Mouse (Mus musculus): Measurements from ENCODE around the gene Trim58. TPM values are rescaled to one million over a fixed set of nuclear protein-coding genes. Genes with fewer than 3 reads are reported as not detected.

Trim58 gene
- not detected for polyA plus RNA-seq (2014; fragmentation: Illumina TruSeq; extraction: RNeasy Lipid Tissue Mini Kit (QIAGEN cat#74804); ENCODE audit: insufficient read depth, low read depth, low replicate concordance)

DNA sequence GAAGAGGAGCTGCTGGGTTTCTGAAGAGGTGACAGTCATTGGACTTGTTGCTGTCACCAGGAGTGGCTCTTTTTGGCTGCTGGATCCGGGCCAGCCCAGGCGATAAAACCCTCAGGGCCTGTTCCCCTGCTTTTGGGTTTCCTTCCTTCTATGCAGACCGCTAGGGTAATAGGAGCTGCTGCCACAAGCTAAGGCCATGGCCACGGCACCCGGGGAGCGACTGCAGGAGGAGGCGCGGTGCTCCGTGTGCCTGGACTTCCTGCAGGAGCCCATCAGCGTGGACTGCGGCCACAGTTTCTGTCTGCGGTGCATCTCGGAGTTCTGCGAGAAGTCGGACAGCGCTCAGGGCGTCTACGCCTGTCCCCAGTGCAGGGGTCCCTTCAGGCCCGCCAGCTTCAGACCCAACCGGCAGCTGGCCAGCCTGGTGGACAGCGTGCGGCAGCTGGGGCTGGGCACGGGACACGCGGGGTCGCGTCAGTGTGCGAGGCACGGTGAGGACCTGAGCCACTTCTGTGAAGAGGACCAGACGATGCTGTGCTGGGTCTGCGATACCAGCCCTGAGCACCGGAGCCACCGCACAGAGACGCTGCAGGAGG is at the start of gene Trim58:
Gene Trim58, plus strand, starts transcription at position 194 of the 596 bp plus-strand sequence.

DNA sequence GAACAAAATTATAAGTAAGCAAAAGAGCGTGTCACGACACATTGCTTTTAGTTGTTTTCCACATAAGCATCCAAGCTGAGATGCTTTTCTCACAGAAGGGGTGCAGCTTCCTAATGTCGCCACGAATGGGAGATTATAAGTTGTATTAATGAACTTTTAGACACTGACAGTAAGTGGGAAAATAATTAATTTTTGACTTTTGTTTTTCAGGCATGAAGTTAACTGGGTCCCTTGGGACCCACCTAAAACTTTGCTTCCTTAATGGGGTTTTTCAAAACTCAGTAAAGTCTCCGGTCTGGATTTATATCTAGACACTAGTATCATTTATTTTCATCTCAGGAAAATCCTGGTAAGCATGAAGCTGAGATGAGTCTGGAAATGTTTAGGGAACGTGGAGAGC is 45.5 kb upstream of the Trim58 start, which contains the start of gene Olfr324:
Gene Olfr324, plus strand, starts transcription at position 301 of the 400 bp plus-strand sequence.

DNA sequence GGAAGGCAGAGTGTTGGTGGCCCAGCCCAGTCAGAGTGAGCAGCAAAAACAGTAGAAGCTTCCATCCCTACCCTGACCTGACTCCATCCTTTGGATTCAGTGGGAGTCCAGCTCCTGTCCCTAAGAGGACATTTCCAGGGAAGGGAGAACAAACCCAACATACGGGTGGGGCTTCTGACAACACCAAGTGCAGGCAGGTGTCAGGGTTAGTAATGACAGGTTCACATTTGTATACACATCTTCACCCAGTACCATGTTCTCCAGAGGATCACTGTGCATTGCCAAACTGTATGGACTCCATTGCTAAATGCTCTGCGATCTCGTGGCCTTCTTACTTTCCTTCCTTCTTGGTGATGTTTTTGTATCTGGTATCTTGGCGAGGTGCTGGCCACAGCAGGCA is 24.3 kb upstream of the Trim58 start, which contains the start of gene 2210407C18Rik:
Gene 2210407C18Rik, minus strand, starts transcription at position 101 of the 400 bp plus-strand sequence.

DNA sequence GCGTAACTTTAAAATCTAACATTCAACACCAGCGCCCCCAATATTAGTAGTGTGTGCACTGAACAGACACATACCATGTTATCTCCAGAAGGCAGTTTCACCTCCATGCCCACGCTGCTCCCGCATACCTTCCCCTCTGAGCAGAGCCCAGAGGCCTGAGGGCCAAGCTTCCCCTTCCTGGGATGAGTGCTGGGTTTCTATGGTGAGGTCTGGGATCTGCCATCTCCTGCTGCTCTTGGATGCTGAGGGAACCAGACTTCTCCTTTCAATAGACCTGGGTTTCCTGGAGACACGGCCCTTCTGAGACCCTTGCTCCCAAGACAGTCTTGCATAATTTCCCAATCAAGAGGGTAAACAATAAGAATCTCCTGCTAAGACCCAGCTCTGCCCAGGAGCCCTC is 9.9 kb upstream of the Trim58 start, which contains the start of gene Olfr323:
Gene Olfr323, minus strand, starts transcription at position 101 of the 400 bp plus-strand sequence.

DNA sequence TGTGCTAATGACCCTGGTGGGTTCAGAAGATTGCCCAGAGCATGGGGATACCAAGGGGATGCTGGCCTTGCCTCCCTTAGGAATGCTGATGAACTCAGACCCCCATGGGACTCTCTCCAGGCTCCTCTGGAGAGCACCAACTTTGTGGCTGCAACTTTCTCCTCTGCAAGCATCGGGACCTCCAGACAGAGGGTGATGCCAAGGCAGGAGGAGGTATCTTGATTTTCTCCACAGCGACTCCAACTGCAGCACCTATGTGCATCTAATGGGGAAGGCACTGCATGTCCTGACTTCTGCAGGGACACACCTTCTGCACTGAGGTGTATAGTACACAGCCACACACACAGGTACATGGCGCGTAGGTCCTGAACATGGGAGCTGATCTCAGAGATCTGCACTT is 18.3 kb downstream of the Trim58 start, which contains the start of gene Olfr322:
Gene Olfr322, plus strand, starts transcription at position 187 of the 400 bp plus-strand sequence.

DNA sequence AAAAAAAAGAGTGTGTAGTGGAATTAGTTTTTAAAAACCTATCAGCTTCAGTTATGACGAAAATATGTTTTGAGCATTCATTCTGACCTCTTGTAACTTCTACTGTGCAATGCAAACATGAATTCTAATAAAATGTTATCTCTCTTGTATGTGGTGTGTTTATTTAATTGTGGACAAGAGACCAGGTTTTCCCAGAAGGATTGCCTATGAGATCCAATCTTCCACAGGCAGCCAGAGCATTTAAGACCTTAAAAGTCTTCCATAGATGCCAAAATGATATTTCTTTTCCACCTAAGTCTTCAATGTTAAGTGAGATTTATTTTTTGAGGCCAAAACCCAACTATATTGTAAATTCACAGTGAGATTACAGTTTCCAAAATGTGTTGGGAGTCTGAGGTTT is 40.5 kb downstream of the Trim58 start, which contains the start of gene Olfr320:
Gene Olfr320, plus strand, starts transcription at position 301 of the 400 bp plus-strand sequence.

DNA sequence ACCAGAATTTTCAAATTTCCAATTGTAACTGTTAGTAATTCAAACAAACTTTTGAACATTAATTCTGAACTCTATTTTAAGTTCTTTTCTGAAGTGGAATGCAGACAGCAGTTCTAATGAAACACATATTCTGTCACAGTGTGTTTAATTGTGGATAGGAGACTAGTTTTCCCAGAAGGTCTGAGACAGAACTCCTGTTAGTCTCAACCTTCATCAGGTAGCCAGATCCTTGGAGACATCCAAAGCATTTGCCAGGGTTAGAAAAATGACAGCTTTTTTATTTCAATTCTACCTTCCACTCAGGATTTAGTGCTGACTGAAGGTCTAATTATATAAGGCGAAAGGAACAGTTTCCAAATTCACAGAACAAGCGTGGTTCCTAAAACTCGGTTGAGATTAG is 58.6 kb downstream of the Trim58 start, which contains the start of gene Olfr319:
Gene Olfr319, plus strand, starts transcription at position 301 of the 400 bp plus-strand sequence.

Other genes with a start within 250 kb of the Trim58 start
- not detected for gene 1810065E05Rik, start 219.4 kb upstream of the Trim58 start, polyA plus RNA-seq (2014; fragmentation: Illumina TruSeq; extraction: RNeasy Lipid Tissue Mini Kit (QIAGEN cat#74804); ENCODE audit: insufficient read depth, low read depth, low replicate concordance)
- gene Gm12253, start 207.9 kb upstream of the Trim58 start, polyA plus RNA-seq (2014; fragmentation: Illumina TruSeq; extraction: RNeasy Lipid Tissue Mini Kit (QIAGEN cat#74804); ENCODE audit: insufficient read depth, low read depth, low replicate concordance), result not detected
- not detected for gene Lypd9, start 187.5 kb upstream of the Trim58 start, polyA plus RNA-seq (2014; fragmentation: Illumina TruSeq; extraction: RNeasy Lipid Tissue Mini Kit (QIAGEN cat#74804); ENCODE audit: insufficient read depth, low read depth, low replicate concordance)
- gene Olfr30, start 178.2 kb upstream of the Trim58 start, polyA plus RNA-seq (2014; fragmentation: Illumina TruSeq; extraction: RNeasy Lipid Tissue Mini Kit (QIAGEN cat#74804); ENCODE audit: insufficient read depth, low read depth, low replicate concordance), result not detected
- not detected for gene Olfr332, start 147.9 kb upstream of the Trim58 start, polyA plus RNA-seq (2014; fragmentation: Illumina TruSeq; extraction: RNeasy Lipid Tissue Mini Kit (QIAGEN cat#74804); ENCODE audit: insufficient read depth, low read depth, low replicate concordance)
- not detected for gene Olfr331, start 137.9 kb upstream of the Trim58 start, polyA plus RNA-seq (2014; fragmentation: Illumina TruSeq; extraction: RNeasy Lipid Tissue Mini Kit (QIAGEN cat#74804); ENCODE audit: insufficient read depth, low read depth, low replicate concordance)
- not detected for gene Olfr330, start 105.6 kb upstream of the Trim58 start, polyA plus RNA-seq (2014; fragmentation: Illumina TruSeq; extraction: RNeasy Lipid Tissue Mini Kit (QIAGEN cat#74804); ENCODE audit: insufficient read depth, low read depth, low replicate concordance)
- not detected for gene Olfr329-ps, start 94.0 kb upstream of the Trim58 start, polyA plus RNA-seq (2014; fragmentation: Illumina TruSeq; extraction: RNeasy Lipid Tissue Mini Kit (QIAGEN cat#74804); ENCODE audit: insufficient read depth, low read depth, low replicate concordance)
- gene Olfr328, start 84.8 kb upstream of the Trim58 start, polyA plus RNA-seq (2014; fragmentation: Illumina TruSeq; extraction: RNeasy Lipid Tissue Mini Kit (QIAGEN cat#74804); ENCODE audit: insufficient read depth, low read depth, low replicate concordance), result not detected
- not detected for gene Olfr224, start 69.9 kb upstream of the Trim58 start, polyA plus RNA-seq (2014; fragmentation: Illumina TruSeq; extraction: RNeasy Lipid Tissue Mini Kit (QIAGEN cat#74804); ENCODE audit: insufficient read depth, low read depth, low replicate concordance)
- gene Olfr325, start 62.7 kb upstream of the Trim58 start, polyA plus RNA-seq (2014; fragmentation: Illumina TruSeq; extraction: RNeasy Lipid Tissue Mini Kit (QIAGEN cat#74804); ENCODE audit: insufficient read depth, low read depth, low replicate concordance), result not detected
- gene Olfr324, start 45.4 kb upstream of the Trim58 start, polyA plus RNA-seq (2014; fragmentation: Illumina TruSeq; extraction: RNeasy Lipid Tissue Mini Kit (QIAGEN cat#74804); ENCODE audit: insufficient read depth, low read depth, low replicate concordance), result not detected
- not detected for gene 2210407C18Rik, start 24.4 kb upstream of the Trim58 start, polyA plus RNA-seq (2014; fragmentation: Illumina TruSeq; extraction: RNeasy Lipid Tissue Mini Kit (QIAGEN cat#74804); ENCODE audit: insufficient read depth, low read depth, low replicate concordance)
- gene Olfr323, start 10.0 kb upstream of the Trim58 start, polyA plus RNA-seq (2014; fragmentation: Illumina TruSeq; extraction: RNeasy Lipid Tissue Mini Kit (QIAGEN cat#74804); ENCODE audit: insufficient read depth, low read depth, low replicate concordance), result not detected
- not detected for gene Olfr322, start 18.3 kb downstream of the Trim58 start, polyA plus RNA-seq (2014; fragmentation: Illumina TruSeq; extraction: RNeasy Lipid Tissue Mini Kit (QIAGEN cat#74804); ENCODE audit: insufficient read depth, low read depth, low replicate concordance)
- gene Olfr320, start 40.6 kb downstream of the Trim58 start, polyA plus RNA-seq (2014; fragmentation: Illumina TruSeq; extraction: RNeasy Lipid Tissue Mini Kit (QIAGEN cat#74804); ENCODE audit: insufficient read depth, low read depth, low replicate concordance), result not detected
- gene Olfr319, start 58.7 kb downstream of the Trim58 start, polyA plus RNA-seq (2014; fragmentation: Illumina TruSeq; extraction: RNeasy Lipid Tissue Mini Kit (QIAGEN cat#74804); ENCODE audit: insufficient read depth, low read depth, low replicate concordance), result not detected
- not detected for gene Olfr318, start 83.5 kb downstream of the Trim58 start, polyA plus RNA-seq (2014; fragmentation: Illumina TruSeq; extraction: RNeasy Lipid Tissue Mini Kit (QIAGEN cat#74804); ENCODE audit: insufficient read depth, low read depth, low replicate concordance)
- gene Olfr317, start 98.7 kb downstream of the Trim58 start, polyA plus RNA-seq (2014; fragmentation: Illumina TruSeq; extraction: RNeasy Lipid Tissue Mini Kit (QIAGEN cat#74804); ENCODE audit: insufficient read depth, low read depth, low replicate concordance), result not detected
- not detected for gene Olfr316, start 112.3 kb downstream of the Trim58 start, polyA plus RNA-seq (2014; fragmentation: Illumina TruSeq; extraction: RNeasy Lipid Tissue Mini Kit (QIAGEN cat#74804); ENCODE audit: insufficient read depth, low read depth, low replicate concordance)
- gene Olfr315, start 132.7 kb downstream of the Trim58 start, polyA plus RNA-seq (2014; fragmentation: Illumina TruSeq; extraction: RNeasy Lipid Tissue Mini Kit (QIAGEN cat#74804); ENCODE audit: insufficient read depth, low read depth, low replicate concordance), result not detected
- not detected for gene Olfr314, start 142.5 kb downstream of the Trim58 start, polyA plus RNA-seq (2014; fragmentation: Illumina TruSeq; extraction: RNeasy Lipid Tissue Mini Kit (QIAGEN cat#74804); ENCODE audit: insufficient read depth, low read depth, low replicate concordance)
- 84.0 TPM for gene Fam183b, start 161.5 kb downstream of the Trim58 start, polyA plus RNA-seq (2014; fragmentation: Illumina TruSeq; extraction: RNeasy Lipid Tissue Mini Kit (QIAGEN cat#74804); ENCODE audit: insufficient read depth, low read depth, low replicate concordance)
- not detected for gene Olfr313, start 174.5 kb downstream of the Trim58 start, polyA plus RNA-seq (2014; fragmentation: Illumina TruSeq; extraction: RNeasy Lipid Tissue Mini Kit (QIAGEN cat#74804); ENCODE audit: insufficient read depth, low read depth, low replicate concordance)
- gene Olfr312, start 188.8 kb downstream of the Trim58 start, polyA plus RNA-seq (2014; fragmentation: Illumina TruSeq; extraction: RNeasy Lipid Tissue Mini Kit (QIAGEN cat#74804); ENCODE audit: insufficient read depth, low read depth, low replicate concordance), result not detected
- gene Olfr311, start 198.8 kb downstream of the Trim58 start, polyA plus RNA-seq (2014; fragmentation: Illumina TruSeq; extraction: RNeasy Lipid Tissue Mini Kit (QIAGEN cat#74804); ENCODE audit: insufficient read depth, low read depth, low replicate concordance), result not detected
- 3.1 TPM for gene Gm12258, start 206.7 kb downstream of the Trim58 start, polyA plus RNA-seq (2014; fragmentation: Illumina TruSeq; extraction: RNeasy Lipid Tissue Mini Kit (QIAGEN cat#74804); ENCODE audit: insufficient read depth, low read depth, low replicate concordance)
- gene 2810021J22Rik, start 226.8 kb downstream of the Trim58 start, polyA plus RNA-seq (2014; fragmentation: Illumina TruSeq; extraction: RNeasy Lipid Tissue Mini Kit (QIAGEN cat#74804); ENCODE audit: insufficient read depth, low read depth, low replicate concordance), result 1.4 TPM